Mouse (Mus musculus) urinary bladder, postnatal 4 days (tissue): ENCODE measurements around the gene Nacc1.
A peak's percentile ranks its signal among the peaks of the same experiment; 100 is the strongest.
"Not testable (repeated sequence)": the region's sequence is repeated elsewhere in the genome, so short reads cannot be mapped to it uniquely, and the experiment has no call there.

Experiments used
- DNase-seq, 2 experiments: peaks; one replicate each; pipeline ENCODE4 v3.0.0; 2021 to 2022; ENCODE audit warnings: low spot score in 2 of 2

Nacc1 gene

DNA sequence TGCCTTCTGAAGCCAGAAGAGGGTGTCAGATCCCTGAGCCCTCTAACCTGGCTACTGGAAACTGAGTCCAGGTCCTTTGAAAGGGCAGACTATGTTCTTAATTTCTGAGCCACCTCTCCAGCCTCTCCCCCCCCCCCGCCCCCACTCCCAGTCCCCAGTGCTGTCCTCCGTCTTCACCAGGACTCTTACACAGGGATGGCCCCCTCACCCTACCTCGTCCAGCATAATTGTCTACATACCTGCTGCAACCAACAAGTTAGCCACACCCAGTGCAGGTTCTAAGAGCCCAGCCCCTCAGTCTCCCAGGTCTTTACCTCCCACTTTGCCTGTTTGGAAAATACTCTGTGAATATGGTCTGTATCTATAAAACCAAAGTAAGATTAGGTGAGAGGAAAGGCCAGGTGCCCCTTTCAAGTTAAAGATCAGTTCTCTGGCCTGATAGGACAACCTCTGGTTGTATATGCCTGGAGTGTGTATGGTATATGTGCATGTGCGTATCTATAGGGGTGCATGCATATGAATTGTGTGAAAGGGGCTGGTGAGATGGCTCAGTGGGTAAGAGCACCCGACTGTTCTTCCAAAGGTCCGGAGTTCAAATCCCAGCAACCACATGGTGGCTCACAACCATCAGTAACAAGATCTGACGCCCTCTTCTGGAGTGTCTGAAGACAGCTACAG, 46.9 kb downstream of the Nacc1 start:
- no peak for DNase-seq

DNA sequence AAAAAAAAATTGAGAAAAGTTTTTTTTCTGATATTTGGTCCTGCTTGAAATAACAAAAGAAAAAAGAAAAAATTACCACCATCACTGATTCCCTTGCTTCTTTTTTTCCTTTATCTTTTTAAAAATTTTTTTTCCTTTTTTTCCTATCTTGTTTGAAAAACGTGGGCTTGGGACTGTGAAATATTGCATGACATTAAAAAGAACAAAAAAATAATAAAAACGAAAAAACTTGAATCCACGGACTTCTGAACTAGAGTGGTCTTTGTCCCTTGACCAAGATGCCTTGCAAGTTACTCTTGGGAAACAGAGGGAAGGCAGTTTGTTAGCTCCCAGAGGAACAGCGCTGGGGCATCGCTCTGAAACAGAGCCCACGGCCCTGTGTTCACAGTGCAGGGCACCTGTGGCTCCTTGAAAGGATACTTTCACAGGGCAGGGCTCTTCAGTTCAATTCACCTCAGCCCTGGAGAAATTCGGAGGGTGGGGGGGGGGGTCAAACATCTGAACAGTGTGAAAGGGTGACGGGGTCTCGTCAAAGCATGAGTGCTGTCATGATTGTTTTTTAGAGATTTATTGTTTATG, 47.6 kb downstream of the Nacc1 start:
- no peak for DNase-seq

DNA sequence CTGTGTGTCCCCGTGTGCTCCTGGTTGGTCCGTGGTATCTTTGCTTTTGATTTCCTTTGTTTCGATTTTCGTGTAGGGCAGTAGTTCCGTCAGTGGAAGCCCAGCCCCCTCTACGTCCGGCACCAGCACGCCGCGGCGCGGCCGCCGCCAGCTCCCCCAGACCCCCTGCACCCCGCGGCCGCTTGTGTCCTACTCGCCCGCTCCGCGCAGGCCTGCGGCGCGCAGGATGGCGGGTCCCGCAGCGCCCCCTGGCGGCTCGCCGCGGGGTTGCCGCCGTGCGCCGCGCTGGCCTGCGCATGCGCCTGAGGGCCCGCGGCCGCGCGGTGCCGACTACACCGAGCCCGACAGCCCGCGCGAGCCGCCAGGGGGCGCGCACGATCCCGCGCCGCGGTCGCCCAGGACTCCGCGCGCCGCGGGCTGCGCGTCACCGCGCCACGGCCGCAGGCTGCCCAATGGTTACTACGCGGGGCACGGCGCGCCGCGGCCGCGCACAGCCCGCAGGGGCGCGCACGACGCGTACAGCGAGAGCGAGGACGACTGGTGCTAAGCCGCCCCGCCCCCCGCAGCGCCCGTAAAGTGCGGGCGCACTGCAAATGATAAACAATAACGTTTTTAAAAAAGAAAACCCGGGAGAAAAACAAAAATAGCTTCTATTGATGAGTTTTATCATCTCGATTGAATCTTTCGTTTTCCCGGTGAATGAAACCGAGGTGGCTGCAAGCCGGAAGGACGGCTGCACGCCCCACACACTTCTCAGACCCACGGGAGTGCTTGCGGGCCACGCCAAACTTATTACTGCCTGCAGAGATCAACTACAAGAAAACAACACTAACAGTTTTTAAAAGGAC, 48.3 kb downstream of the Nacc1 start:
- DNase-seq, result peak; percentile 90 to 94

DNA sequence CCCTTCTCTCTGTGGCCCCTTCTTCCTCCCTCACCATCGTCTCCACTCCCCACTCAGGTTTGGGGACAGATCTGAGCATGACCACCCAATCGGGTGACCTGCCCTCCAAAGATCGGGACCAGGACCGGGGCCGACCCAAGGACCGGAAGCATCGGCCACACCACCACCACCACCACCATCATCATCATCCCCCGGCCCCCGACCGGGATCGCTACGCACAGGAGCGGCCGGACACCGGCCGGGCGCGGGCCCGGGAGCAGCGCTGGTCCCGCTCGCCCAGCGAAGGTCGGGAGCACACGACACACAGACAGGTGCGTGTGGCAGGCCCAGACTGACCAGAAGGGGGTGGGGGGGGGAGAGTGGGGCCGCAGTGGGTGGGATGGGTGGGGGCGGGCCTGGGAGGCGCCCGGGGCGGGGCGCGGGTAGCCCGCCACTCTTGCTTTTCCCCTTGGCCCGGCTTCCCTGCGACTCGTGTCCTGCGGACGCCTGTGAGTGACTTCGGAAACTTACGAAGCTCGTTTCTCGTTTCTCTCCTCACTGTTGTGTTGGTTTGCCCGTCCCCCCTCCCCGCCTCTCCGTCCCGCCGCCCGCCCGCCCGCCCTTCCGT, 49.0 kb downstream of the Nacc1 start:
- peak in 1 of 2 experiments; percentile 40 for DNase-seq

DNA sequence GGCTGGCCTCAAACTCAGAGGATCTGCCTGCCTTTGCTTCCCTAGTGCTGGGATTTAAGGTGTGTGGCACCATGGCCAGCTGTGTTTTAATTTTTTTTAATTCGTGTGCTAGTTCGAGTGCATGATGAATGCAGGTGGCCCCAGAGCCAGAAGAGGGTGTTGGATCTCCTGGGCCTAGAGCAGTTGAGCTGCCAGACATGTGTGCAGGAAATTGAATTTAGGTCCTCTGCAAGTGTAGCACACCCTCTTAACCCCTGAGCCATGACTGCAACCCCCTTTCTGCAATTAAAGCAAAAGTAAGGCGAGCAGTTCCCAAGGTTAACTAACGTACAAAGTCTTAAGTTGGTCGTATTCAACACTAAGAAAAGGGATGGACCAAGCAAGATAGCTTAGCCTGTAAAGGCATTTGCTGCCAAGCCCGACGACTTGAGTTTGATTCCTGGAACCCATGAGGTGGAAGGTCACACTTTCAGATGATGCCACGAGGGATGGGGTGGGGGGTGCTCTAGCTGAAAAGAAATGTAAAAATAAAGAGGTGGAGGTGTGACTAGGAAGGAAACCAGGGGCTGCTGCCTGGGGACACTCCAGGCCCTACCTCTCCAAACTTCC, 49.6 kb downstream of the Nacc1 start:
- DNase-seq, result no peak

DNA sequence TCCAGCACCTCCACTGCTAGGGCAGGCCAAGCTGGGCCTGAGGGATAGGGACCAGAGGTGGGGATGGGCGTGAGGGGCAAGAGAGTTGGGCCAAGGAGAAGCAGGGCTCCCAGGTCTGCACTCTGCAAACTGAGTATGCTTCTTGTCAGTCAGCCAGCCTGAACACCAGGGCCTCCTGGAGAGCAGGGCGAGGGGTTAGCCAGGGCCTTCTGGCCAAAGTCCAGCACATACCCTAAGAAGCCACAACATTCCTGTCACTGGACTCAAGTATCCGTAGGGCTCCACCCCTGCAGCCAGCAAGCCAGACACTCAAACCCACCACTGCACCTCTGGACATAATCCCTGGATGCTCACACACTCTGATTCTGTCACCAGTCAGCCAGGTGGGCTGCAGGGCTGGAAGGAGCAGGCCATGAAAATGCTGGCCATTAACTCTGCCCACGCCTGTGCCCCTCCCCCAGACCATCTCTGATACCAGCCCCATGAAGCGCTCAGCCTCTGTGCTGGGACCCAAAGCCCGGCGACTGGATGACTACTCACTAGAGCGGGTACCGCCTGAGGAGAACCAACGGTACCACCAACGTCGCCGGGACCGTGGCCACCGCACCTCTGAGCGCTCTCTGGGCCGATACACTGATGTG, 51.5 kb downstream of the Nacc1 start:
- DNase-seq, result no peak

DNA sequence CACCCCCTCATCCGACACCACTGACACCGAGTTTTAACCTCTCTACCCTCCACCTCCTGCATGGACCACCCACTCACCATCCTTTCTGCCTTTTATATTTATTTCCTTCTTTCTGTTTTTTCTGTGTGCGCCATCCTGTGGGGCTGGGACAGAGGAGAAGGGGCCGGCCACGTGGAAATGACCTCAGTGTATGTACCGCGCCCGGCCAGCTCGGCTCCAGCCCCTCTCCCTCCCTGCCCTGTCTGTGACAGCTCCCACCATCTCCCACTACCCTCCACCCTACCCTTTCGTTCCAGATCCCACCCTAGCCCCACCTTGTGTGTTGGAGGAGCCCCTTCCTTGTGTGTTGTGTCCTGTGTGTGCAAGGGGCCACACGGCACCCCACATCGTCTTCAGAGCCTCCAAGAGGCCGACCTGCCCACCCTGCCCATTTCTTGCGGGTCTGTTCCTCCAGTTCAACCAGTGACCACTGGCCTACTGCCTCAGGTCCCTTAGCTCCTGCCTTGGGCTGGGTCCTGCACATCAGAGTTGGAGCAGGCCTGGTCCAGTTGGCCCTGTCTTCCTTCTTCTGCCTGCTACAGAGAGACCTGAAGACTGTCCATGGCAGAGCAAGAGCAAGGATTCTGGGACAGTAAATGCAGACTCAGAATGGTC, 52.1 kb downstream of the Nacc1 start:
- no peak for DNase-seq

DNA sequence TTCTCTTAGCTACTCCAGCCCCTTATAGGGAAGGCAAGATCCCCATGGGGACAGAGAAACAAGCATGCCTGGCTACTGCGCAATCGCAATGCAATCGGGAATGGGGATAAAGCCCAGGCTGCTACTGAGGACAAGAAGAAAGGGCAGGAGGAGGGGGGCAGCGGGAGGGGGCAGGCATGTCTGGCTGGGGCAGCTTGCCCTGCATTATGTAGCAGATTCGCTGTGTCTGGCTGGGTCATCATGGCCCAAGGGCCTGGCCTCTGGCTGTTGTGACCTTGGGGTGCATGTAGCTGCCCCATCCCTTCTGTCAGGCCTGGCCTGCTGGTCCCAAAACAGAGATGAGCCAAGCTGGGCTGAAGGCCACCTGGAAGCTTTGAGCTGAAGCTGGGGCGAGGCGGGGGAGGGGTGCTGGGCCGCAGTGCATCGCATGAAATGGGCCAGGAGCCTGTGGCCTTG, 52.8 kb downstream of the Nacc1 start:
- DNase-seq, result peak in 1 of 2 experiments; percentile 60

DNA sequence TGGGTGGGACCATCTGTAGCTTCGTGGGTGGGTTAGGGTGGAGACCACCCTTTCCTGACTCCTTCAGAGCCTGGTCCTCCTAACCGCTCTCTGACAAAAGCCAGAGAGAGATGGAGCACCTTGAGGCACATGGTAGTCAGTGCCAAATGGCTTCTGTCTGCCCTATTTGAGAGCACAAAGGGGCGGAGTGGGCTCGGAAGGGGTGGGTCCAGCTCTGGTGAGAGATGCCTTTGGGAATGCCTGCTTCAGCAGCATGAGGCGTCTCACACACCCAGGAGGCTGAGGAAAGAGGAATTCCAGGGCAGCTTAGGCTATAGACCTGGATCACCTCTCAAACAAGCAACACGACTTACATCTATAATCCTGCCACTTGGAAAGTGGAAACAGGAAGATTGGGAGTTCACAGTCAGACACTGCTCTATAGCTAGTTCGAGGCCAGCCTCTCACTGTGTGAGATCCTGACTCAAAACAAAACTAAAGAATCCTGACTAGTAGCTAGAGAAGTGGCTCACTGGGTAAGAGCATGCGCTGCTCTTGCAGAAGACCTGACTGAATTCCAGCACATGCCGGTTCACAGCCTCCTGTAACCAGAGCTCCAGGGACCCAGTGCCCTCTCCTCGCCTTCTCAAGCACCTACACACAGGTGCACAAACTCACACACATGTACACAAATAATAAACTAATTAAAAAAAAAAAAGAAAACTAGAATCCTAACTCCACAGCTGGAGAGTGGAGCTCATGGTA, 53.6 kb downstream of the Nacc1 start:
- DNase-seq, result no peak

DNA sequence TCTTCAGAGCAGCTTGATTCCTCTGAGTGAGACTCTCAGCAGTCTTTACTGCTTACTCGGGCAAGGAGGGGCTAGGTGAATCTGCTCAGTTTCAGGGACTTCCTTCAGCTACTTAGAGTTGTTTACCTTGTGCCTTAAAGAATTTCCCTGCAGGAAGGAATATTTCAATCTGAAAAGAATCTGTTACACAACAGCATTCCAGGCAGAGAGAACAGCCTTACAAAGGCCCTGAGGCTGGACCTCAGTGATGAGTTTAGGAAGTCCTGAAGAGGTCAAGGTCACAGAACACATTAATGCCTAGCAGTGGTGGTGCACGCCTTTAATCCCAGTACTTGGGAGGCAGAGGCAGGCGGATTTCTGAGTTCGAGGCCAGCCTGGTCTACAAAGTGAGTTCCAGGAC, 55.8 kb downstream of the Nacc1 start:
- DNase-seq, result no peak

DNA sequence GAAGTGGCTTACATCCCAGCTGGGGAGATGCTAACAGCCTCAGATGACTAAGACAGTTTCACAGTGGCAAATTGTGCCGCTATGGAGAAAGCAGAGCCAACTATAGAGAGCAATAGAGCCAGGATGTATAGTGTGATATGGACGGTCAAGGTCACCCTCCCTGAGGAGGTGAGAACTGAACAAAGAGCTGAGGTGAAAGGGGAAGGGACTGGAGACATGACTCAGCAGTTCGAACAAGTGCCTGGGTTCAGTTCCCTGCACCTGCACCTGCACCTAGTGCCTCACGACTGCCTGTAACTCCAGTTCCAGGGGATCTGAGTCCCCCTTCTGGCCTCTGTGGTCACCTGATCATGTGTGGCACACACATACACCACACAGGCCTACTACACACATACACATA, 57.5 kb downstream of the Nacc1 start:
- no peak for DNase-seq

DNA sequence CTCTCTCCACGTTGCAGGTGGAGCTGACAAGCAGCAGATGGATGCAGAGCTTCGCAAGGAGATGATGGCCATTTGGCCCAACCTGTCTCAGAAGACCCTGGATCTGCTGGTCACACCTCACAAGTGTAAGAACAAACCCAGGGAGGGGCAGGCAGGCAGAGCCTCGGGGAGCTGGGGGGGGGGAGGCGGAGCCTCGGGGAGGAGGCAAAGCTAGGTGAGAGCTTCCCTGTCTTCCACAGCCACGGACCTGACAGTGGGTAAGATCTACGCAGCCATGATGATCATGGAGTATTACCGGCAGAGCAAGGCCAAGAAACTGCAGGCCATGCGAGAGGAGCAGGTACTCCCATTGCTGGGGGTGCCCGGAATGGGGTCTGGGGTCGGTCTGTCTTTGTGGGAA, 58.1 kb downstream of the Nacc1 start:
- DNase-seq, result no peak

DNA sequence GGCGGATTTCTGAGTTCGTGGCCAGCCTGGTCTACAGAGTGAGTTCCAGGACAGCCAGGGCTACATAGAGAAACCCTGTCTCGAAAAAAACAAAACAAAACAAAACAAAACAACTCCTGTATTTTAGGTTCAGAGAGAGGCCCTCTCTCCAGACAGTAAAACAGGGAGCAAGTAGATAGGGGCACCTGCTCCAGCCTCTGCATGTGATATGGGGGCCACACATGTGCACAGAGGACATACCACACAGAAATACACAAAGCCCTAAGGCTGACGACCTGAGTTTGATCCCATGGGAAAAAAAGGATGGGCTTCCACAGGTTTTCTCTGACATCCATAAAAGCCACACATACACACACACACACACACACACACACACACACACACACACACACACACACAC, 64.2 kb downstream of the Nacc1 start:
- DNase-seq, result not testable (repeated sequence)

DNA sequence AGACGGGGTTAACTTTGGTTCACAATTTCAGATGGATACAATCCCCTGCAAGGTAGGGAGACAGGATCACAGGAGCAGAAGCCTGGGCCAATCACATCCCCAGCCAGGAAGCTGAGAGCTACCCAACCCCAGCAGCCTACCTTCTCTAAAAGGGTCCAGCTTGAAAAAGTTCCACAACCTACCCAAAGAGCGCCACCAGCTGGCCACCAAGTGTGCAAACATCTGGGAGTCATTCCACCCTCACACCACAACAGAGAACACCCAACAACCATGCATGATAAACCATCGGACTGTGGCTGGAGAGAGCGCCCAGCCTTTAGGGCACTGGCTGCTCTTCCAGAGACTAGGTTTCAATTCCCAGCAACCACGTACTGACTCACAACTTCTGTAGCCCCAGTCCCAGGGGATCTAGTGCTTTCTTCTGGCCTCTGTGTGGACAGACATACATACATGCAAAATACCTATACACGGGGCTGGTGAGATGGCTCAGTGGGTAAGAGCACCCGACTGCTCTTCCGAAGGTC, 66.5 kb downstream of the Nacc1 start:
- no peak for DNase-seq
